Mouse (Mus musculus) forebrain, embryonic 13.5 days (tissue): Measurements from ENCODE around the gene Gfod1. TPM values are rescaled to one million over a fixed set of nuclear protein-coding genes. Genes with fewer than 3 reads are reported as not detected.

Experiments used
- ATAC-seq: fragments of 200-750 bp; cut with Nextera tagmentation; 2 replicates; pipeline ENCODE4 v1.8.0; 2017
- H3K27ac ChIP-seq: fragments of 300-500 bp; sonication (generic); 2 replicates; pipeline ENCODE4 v1.5.1; 2015; ENCODE audit warnings: inconsistent platforms, mild to moderate bottlenecking, moderate library complexity
- H3K27me3 ChIP-seq: fragments of 300-500 bp; sonication (generic); 2 replicates; pipeline ENCODE4 v1.6.1; 2015; ENCODE audit warnings: mild to moderate bottlenecking, inconsistent platforms
- H3K36me3 ChIP-seq: fragments of 300-500 bp; sonication (generic); 2 replicates; pipeline ENCODE4 v1.6.1; 2015; ENCODE audit warnings: mild to moderate bottlenecking, inconsistent platforms; ENCODE audit not compliant: poor library complexity, severe bottlenecking
- H3K4me1 ChIP-seq: fragments of 300-500 bp; sonication (generic); 2 replicates; pipeline ENCODE4 v1.6.1; 2015; ENCODE audit warnings: inconsistent platforms
- H3K4me2 ChIP-seq: fragments of 300-500 bp; sonication (generic); 2 replicates; pipeline ENCODE4 v1.6.1; 2015; ENCODE audit warnings: inconsistent platforms, mild to moderate bottlenecking, moderate library complexity
- H3K4me3 ChIP-seq: fragments of 300-500 bp; sonication (generic); 2 replicates; pipeline ENCODE4 v1.5.1; 2015; ENCODE audit warnings: mild to moderate bottlenecking, inconsistent platforms
- H3K9ac ChIP-seq: fragments of 300-500 bp; sonication (generic); 2 replicates; pipeline ENCODE4 v1.6.1; 2015; ENCODE audit warnings: mild to moderate bottlenecking, inconsistent platforms
- H3K9me3 ChIP-seq: fragments of 300-500 bp; sonication (generic); replicated peaks from 2 replicates; pipeline ENCODE4 v1.6.1; 2016; ENCODE audit warnings: inconsistent platforms
- WGBS: fragments of 180-500 bp; shearing (Covaris S2); methylation state at CpG from one replicate; pipeline ENCODE4 v1.1.7; 2015; 5-methylcytosine and 5-hydroxymethylcytosine counted together
- polyA plus RNA-seq: library from polyadenylated mRNA; unstranded; fragments of >200 nt; fragmentation: Nextera tagmentation; extraction: Ambion mirVana; gene quantifications from 2 replicates; pipeline ENCODE4 v1.2.1, GENCODE M21; 2015

The Gfod1 gene
- polyA plus RNA-seq, 1 experiment from 2014 or later = 1.2 TPM

DNA sequence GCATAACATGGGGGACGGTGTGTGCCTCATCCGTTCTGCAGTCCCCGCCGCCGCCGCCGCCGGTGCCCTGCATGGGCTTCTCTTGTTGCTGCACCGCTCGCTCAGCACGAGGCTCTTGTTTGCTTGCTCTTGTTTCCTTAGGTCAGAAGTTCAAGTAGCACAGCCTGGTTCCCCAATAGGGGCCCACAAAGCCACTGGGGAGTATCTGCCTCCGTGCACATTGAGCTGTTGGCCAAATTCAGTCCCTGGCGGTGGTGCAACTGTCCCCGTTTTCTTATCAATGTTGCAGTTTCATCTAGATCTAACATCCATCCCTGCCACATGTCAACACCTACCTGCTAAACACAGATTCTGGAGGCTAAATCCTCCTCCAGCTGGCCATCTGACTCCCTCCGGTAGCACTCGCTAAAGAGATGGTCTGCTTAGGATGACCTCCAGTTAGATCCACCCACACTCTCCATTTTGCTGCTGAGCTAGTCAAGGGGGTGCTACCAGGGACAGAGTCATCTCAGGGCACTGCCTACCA, 95.0 kb downstream of the Gfod1 start:
- Histone ChIP-seq H3K4me3 (no peak overlapping the region), H3K27ac (no peak overlapping the region), H3K9ac (no peak overlapping the region), H3K27me3 (no peaks in the 10 kb centered on the region), H3K4me2 (no peak overlapping the region), H3K36me3 (no peaks in the 10 kb centered on the region), H3K9me3 (no peaks in the 10 kb centered on the region), H3K4me1 (peaks cover 6% of the 10 kb centered on the region)
- WGBS = 54% methylated on average over 16 of the region's 16 CpGs
- ATAC-seq = no peak

DNA sequence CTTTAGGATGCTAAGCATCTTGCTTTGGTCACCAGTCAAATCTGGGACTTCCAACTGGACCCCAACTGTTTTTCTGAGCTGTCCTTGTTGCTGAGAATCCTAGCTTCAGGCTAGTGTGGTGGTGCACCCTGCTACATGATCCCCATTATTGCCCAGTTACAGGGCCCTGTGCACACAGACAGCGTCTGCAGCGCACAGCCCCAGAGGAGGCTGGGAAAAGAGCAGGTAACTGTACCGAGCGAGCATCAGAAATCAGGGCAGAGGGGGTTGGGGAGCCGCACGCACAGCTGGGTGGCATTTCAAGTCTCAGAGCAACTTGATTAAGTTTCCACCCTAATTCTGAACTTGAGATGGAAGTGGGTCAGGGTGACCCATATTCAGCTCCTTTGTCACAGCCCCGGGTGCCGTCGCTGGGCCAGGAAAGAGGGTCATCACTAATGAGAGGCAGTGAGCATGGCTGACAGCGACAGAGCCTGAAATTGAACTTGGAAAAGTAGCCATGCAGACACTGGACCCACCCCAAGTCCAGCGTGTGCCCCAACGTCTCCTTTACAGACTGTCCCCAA, 97.8 kb downstream of the Gfod1 start:
- no peak for ATAC-seq
- 88% methylated on average over 12 of the region's 12 CpGs for WGBS
- no peak overlapping the region for H3K4me3 ChIP-seq
- no peaks in the 10 kb centered on the region for H3K9me3 ChIP-seq
- no peak overlapping the region for H3K4me2 ChIP-seq
- H3K36me3 ChIP-seq = no peaks in the 10 kb centered on the region
- no peak overlapping the region for H3K27ac ChIP-seq
- H3K9ac ChIP-seq = no peak overlapping the region
- H3K4me1 ChIP-seq = no peaks in the 10 kb centered on the region; the same call in 1 of the 2 replicates
- no peaks in the 10 kb centered on the region for H3K27me3 ChIP-seq

DNA sequence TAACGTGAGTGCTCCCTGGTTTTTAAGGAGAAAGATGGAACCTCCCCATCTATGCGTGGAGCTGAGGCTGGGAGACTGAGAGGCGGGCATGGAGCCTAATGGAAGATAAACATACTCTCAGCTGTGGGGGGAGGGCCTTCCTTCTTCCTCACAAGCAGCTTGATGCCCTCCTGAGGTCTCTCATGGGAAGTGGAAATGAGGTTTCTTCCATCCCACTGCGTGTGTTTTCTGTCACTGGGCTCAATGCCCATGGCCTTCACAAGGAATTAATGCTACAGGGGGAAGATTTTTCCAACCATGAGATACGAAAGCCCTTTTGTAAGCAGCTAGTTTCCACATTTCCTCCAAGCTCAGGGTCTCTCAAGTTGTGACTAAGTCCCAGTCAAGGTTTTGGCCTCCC, 100.3 kb downstream of the Gfod1 start:
- Histone ChIP-seq H3K4me2 (no peak overlapping the region), H3K27ac (no peak overlapping the region), H3K9me3 (no peaks in the 10 kb centered on the region), H3K4me1 (no peaks in the 10 kb centered on the region), H3K4me3 (no peak overlapping the region), H3K36me3 (no peaks in the 10 kb centered on the region), H3K27me3 (no peaks in the 10 kb centered on the region), H3K9ac (no peak overlapping the region)
- ATAC-seq = no peak
- WGBS = 74% methylated on average over 5 of the region's 5 CpGs

DNA sequence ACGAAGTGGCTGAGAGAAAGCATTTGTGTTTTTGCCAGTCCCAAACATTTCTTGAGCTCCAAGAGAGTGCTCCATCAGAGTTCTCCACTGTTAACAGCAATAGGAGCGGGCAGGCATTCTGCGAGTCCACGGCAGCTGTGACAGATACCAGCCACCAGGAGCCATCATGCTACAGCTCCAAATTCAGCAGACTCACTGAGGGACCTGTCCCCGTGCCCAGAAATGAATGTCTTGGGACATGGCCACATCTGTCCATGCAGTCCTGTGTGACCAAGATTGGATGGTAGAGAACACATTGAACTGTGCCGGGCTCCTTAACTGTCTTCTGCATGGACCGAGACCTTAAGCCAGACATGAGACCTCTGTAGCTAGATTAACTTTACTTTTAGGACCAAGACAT, 100.7 kb downstream of the Gfod1 start:
- H3K9ac ChIP-seq = no peak overlapping the region
- no peaks in the 10 kb centered on the region for H3K4me1 ChIP-seq
- no peak for ATAC-seq
- H3K27me3 ChIP-seq = no peaks in the 10 kb centered on the region
- H3K9me3 ChIP-seq = no peaks in the 10 kb centered on the region
- H3K27ac ChIP-seq = no peak overlapping the region
- H3K4me2 ChIP-seq = no peak overlapping the region
- 89% methylated on average over 7 of the region's 7 CpGs for WGBS
- no peak overlapping the region for H3K4me3 ChIP-seq
- H3K36me3 ChIP-seq = no peaks in the 10 kb centered on the region

DNA sequence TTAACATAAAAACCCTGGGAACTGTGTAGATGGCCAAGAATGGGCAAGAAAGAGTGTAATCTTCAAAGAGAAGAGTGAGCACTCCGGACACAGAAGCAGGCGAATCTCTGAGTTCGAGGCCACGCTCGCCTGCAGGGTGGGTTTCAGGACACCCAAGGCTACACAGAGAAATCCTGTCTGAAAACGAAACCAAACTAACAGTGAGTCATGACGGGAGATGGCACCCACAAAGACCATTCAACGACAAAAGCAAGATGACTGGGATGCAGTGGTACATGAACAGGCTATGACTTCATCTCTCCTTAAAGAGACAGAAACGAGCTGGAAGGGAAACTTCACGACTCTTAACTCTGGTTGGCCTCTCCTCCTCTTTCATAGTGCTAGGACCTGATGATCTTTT, 101.6 kb downstream of the Gfod1 start:
- Histone ChIP-seq H3K27me3 (no peaks in the 10 kb centered on the region), H3K27ac (no peak overlapping the region), H3K9me3 (no peaks in the 10 kb centered on the region), H3K36me3 (no peaks in the 10 kb centered on the region), H3K4me2 (no peak overlapping the region), H3K4me1 (no peaks in the 10 kb centered on the region), H3K9ac (no peak overlapping the region), H3K4me3 (no peak overlapping the region)
- ATAC-seq = no peak
- WGBS = 86% methylated on average over 10 of the region's 10 CpGs

DNA sequence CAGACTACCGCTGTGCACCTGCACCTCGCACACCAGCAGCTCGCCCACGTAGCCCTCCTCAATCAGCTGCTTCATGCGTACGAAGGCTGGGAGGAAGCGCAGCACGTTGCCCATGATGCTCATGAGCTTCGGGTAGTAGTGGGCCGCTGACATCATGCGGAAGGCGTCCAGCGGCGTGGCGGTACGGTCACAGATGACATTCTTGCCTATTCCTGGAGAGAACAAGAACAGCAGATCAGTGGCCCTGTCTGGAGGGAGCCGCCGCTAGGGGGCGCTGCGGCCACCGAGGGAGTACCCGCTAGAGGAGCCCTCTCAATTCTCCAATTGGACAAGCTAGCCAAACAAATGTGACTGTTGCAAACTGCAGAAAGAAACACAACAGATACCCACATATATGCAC, 102.9 kb downstream of the Gfod1 start:
- Histone ChIP-seq H3K4me3 (no peak overlapping the region), H3K9me3 (no peaks in the 10 kb centered on the region), H3K27me3 (no peaks in the 10 kb centered on the region), H3K27ac (no peak overlapping the region), H3K4me2 (no peak overlapping the region), H3K36me3 (no peaks in the 10 kb centered on the region), H3K9ac (no peak overlapping the region), H3K4me1 (no peaks in the 10 kb centered on the region)
- 46% methylated on average over 22 of the region's 22 CpGs for WGBS
- ATAC-seq = no peak

DNA sequence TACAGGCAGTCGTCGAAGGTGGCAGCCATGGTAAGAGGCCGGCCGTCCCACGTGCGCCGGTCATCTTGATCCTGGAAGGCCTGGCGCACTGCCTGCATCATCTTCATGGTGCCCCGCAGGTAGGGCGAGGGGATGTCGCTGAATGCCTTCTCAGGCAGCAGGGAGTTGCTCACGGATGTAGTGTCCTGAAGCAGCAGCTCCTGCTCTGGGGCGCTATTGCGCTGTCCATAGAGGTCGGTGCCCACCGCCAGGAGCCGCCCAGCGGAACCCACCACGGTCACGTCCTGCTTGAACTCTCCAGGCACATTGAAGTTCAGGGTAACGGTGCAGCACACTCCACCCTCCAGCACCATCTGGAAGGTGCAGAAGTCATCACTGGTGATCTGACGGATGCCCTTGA, 103.5 kb downstream of the Gfod1 start:
- Histone ChIP-seq H3K9me3 (no peaks in the 10 kb centered on the region), H3K36me3 (no peaks in the 10 kb centered on the region), H3K27me3 (no peaks in the 10 kb centered on the region), H3K4me3 (no peak overlapping the region), H3K4me2 (no peak overlapping the region), H3K9ac (no peak overlapping the region), H3K4me1 (no peaks in the 10 kb centered on the region), H3K27ac (no peak overlapping the region)
- ATAC-seq = no peak
- 81% methylated on average over 22 of the region's 22 CpGs for whole genome bisulfite sequencing

DNA sequence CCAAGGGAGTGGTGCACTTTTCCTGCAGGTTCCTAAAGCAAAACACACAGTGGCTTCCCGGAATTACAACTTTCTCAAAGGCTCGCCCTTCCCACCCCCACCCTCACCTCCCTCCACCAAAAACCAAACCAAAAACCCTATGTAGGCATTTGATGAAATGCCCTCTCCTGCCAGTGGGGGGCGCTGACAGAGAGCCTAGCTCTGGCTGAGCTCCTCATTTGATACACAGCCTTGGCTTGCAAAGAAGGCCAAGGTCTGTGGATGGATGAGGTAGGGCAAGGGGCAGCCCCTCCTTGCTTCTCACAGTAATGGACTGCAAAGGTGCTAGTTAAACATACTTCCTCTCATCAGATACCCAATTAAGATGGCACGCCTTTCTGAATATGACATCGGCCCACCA, 104.2 kb downstream of the Gfod1 start:
- no peaks in the 10 kb centered on the region for H3K4me1 ChIP-seq
- no peak overlapping the region for H3K4me2 ChIP-seq
- no peak overlapping the region for H3K9ac ChIP-seq
- no peak overlapping the region for H3K27ac ChIP-seq
- H3K9me3 ChIP-seq = no peaks in the 10 kb centered on the region
- no peaks in the 10 kb centered on the region for H3K36me3 ChIP-seq
- 72% methylated on average over 5 of the region's 5 CpGs for WGBS
- no peaks in the 10 kb centered on the region for H3K27me3 ChIP-seq
- ATAC-seq = no peak
- H3K4me3 ChIP-seq = no peak overlapping the region

DNA sequence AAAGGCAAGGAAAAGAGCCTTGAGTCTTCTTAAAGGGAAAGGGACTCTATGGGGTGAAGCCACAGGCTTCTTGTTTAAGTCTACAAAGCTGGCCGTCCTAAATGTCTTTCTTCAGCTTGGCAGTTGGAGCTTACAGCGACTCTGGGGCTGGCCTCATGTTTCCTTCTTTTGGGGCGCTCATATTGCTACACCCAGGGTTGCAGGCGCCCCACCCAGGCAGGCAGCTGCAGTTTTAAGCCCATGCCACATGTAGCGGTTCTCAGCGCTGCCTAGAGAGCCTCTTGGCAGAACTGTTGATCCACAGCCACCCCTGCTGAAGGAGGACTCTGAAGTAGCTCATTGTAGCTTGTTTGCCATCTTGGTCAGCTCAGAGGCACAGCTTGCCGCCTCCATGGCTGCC, 104.7 kb downstream of the Gfod1 start:
- Histone ChIP-seq H3K9me3 (no peaks in the 10 kb centered on the region), H3K4me2 (no peak overlapping the region), H3K27ac (no peak overlapping the region), H3K4me1 (no peaks in the 10 kb centered on the region), H3K36me3 (no peaks in the 10 kb centered on the region), H3K9ac (no peak overlapping the region), H3K27me3 (no peaks in the 10 kb centered on the region), H3K4me3 (no peak overlapping the region)
- ATAC-seq = no peak
- 89% methylated on average over 7 of the region's 7 CpGs for WGBS

DNA sequence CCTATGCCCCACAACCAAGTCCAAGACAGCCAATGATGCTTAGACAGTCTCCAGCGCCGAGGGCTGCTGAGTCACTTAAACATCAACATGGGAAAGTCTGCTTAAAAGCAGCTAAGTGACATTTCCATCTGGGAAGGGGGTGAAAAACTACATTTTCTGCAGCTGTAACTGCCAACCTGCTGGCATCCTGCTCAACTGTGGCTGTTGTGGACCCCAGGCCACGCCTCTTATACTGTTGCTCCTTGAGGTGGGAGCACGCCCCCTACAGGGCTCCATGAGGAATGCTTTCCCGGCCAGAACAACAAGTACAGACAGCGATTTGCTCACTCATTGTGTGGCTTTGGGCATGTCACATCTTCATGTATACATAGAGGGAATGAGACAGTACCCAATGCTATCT, 106.8 kb downstream of the Gfod1 start:
- Histone ChIP-seq H3K4me3 (no peak overlapping the region), H3K27me3 (no peaks in the 10 kb centered on the region), H3K9ac (no peak overlapping the region), H3K9me3 (no peaks in the 10 kb centered on the region), H3K36me3 (no peaks in the 10 kb centered on the region), H3K4me1 (no peaks in the 10 kb centered on the region), H3K4me2 (no peak overlapping the region), H3K27ac (no peak overlapping the region)
- WGBS = 63% methylated on average over 6 of the region's 6 CpGs
- ATAC-seq = no peak

DNA sequence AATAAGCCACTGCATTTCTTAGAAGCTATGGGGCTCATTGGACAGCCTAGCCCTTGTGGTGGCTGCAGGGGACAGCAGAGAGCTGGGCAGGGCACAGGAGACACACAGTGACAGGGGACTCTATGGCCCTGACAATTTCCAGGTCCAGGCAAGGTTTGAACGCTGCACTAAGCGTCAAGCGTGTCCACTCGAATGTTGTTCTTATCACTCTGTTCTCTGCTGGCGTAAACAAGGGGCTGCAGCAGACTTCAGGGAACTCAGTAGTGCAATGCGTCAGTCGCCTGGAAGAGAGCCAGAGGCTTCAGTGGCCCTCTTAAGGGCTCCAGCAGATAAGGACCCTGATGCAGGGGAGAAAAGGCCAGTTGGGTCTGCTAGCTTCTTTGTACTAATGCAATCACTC, 108.0 kb downstream of the Gfod1 start:
- ATAC-seq = no peak
- H3K27me3 ChIP-seq = no peaks in the 10 kb centered on the region
- H3K9ac ChIP-seq = no peak overlapping the region
- H3K27ac ChIP-seq = no peak overlapping the region
- H3K9me3 ChIP-seq = no peaks in the 10 kb centered on the region
- WGBS = 69% methylated on average over 7 of the region's 7 CpGs
- no peak overlapping the region for H3K4me3 ChIP-seq
- H3K4me2 ChIP-seq = no peak overlapping the region
- H3K36me3 ChIP-seq = no peaks in the 10 kb centered on the region
- H3K4me1 ChIP-seq = peaks cover 6% of the 10 kb centered on the region; the same call in 1 of the 2 replicates

DNA sequence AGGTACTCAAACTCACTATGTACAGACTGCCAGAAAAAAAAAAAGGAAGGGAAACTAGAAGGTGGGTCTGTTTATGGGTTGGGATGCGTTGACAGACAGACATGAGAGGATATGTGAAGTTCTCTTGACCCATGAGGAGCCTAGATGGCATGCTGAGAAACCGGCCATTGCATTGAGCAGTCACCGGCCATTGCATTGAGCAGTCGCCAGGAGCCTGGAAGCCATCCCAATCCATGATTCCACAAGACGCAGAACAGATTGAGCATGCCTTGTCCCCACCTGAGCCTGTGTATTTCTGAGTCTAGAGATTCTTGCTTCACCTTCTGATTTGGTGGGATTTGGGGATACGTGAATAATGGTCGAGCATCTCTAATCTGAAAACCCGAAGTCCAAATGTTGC, 110.0 kb downstream of the Gfod1 start:
- Histone ChIP-seq H3K9me3 (no peaks in the 10 kb centered on the region), H3K4me2 (no peak overlapping the region)
- WGBS = 92% methylated on average over 8 of the region's 8 CpGs

DNA sequence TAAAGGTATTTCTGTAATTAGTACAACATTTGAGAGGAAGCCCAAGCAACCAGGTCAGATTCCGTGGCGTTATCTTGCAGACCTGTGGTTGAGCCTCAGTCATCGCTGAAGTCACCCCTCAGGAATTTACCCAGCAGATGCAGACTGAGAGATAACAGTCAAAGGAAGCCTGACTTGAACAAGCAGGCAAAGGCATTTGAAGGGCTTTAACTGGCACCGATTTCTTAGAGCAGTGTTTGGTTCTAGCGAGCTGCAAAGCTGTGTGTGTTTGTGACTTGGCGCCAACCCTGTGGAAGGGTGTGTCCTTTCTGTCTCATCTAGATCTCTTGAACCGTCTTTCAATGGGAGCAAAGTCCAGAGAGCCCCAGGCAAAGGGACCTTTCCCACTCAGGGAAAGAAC, 110.7 kb downstream of the Gfod1 start:
- WGBS = 73% methylated on average over 7 of the region's 7 CpGs
- H3K4me1 ChIP-seq = peaks cover 6% of the 10 kb centered on the region; the same call in 1 of the 2 replicates
- no peak overlapping the region for H3K27ac ChIP-seq
- no peak overlapping the region for H3K4me2 ChIP-seq
- H3K4me3 ChIP-seq = no peak overlapping the region
- H3K9me3 ChIP-seq = no peaks in the 10 kb centered on the region
- H3K36me3 ChIP-seq = no peaks in the 10 kb centered on the region
- ATAC-seq = no peak
- no peak overlapping the region for H3K9ac ChIP-seq
- no peaks in the 10 kb centered on the region for H3K27me3 ChIP-seq

More for the DNA sequence above, 110.0 kb downstream of the Gfod1 start:
- no peak overlapping the region for H3K9ac ChIP-seq
- peaks cover 6% of the 10 kb centered on the region; the same call in 1 of the 2 replicates for H3K4me1 ChIP-seq
- no peak overlapping the region for H3K27ac ChIP-seq
- no peak overlapping the region for H3K4me3 ChIP-seq
- no peaks in the 10 kb centered on the region for H3K27me3 ChIP-seq
- ATAC-seq = no peak
- no peaks in the 10 kb centered on the region for H3K36me3 ChIP-seq
